Mouse (Mus musculus): ENCODE measurements around the gene Serpina3b. TPM values are rescaled to one million over a fixed set of nuclear protein-coding genes. Genes with fewer than 3 reads are reported as not detected.
A peak's percentile ranks its signal among the peaks of the same experiment; 100 is the strongest.

Gene Serpina3b
- polyA plus RNA-seq, 1 experiment = not detected

- Histone ChIP-seq H3K9me3 (no peaks in the 10 kb centered on the region), H3K4me1 (peaks cover 70% of the 10 kb centered on the region), H3K4me3 (replicated peaks) (no peak overlapping the region), H3K27me3 (replicated peaks) (peaks cover 54% of the 10 kb centered on the region), H3K36me3 (replicated peaks; ENCODE audit: low read length) (no peaks in the 10 kb centered on the region)
- TF ChIP-seq GATA1 (IDR thresholded peaks at IDR 0.05; ENCODE audit: borderline replicate concordance, low read length) (no peak), FLI1 (IDR thresholded peaks at IDR 0.05; ENCODE audit: low read length) (no peak)
These were observed 3.8 kb upstream of the Serpina3b start for GRCm38 (mm10) chr12:104123996-104124395.

GRCm38 (mm10) chr12:104125021-104125560 lies 2.7 kb upstream of the Serpina3b start:
- peaks cover 63% of the 10 kb centered on the region for H3K4me1 ChIP-seq
- TF ChIP-seq GATA1 (IDR thresholded peaks at IDR 0.05; ENCODE audit: borderline replicate concordance, low read length) (no peak), FLI1 (IDR thresholded peaks at IDR 0.05; ENCODE audit: low read length) (no peak)
- no peaks in the 10 kb centered on the region for H3K9me3 ChIP-seq
- peaks cover 47% of the 10 kb centered on the region for H3K27me3 ChIP-seq (replicated peaks)
- no peak overlapping the region for H3K4me3 ChIP-seq (replicated peaks)
- H3K36me3 ChIP-seq (replicated peaks; ENCODE audit: low read length) = no peaks in the 10 kb centered on the region

- Histone ChIP-seq H3K4me3 (replicated peaks) (no peak overlapping the region), H3K36me3 (replicated peaks; ENCODE audit: low read length) (no peaks in the 10 kb centered on the region), H3K27me3 (replicated peaks) (peaks cover 27% of the 10 kb centered on the region), H3K4me1 (peaks cover 62% of the 10 kb centered on the region), H3K9me3 (no peaks in the 10 kb centered on the region)
- TF ChIP-seq GATA1 (IDR thresholded peaks at IDR 0.05; ENCODE audit: borderline replicate concordance, low read length) (no peak), FLI1 (IDR thresholded peaks at IDR 0.05; ENCODE audit: low read length) (no peak)
These were observed 3.2 kb downstream of the Serpina3b start for GRCm38 (mm10) chr12:104131041-104131440.

GRCm38 (mm10) chr12:104138216-104138615 lies 10.4 kb downstream of the Serpina3b start:
- Histone ChIP-seq H3K4me3 (replicated peaks) (no peak overlapping the region), H3K4me1 (peaks cover 42% of the 10 kb centered on the region), H3K36me3 (replicated peaks; ENCODE audit: low read length) (no peaks in the 10 kb centered on the region), H3K9me3 (no peaks in the 10 kb centered on the region), H3K27me3 (replicated peaks) (peaks cover 14% of the 10 kb centered on the region)
- TF ChIP-seq GATA1 (IDR thresholded peaks at IDR 0.05; ENCODE audit: borderline replicate concordance, low read length) = no peak
- TF ChIP-seq FLI1 (IDR thresholded peaks at IDR 0.05; ENCODE audit: low read length) = no peak

GRCm38 (mm10) chr12:104140543-104141103 lies 12.8 kb downstream of the Serpina3b start:
- H3K4me1 ChIP-seq = peaks cover 37% of the 10 kb centered on the region
- no peaks in the 10 kb centered on the region for H3K9me3 ChIP-seq
- no peak overlapping the region for H3K4me3 ChIP-seq (replicated peaks)
- no peaks in the 10 kb centered on the region for H3K36me3 ChIP-seq (replicated peaks; ENCODE audit: low read length)
- peaks cover 16% of the 10 kb centered on the region for H3K27me3 ChIP-seq (replicated peaks)
- no peak for TF ChIP-seq GATA1 (IDR thresholded peaks at IDR 0.05; ENCODE audit: borderline replicate concordance, low read length)
- TF ChIP-seq FLI1 (IDR thresholded peaks at IDR 0.05; ENCODE audit: low read length) = no peak

GRCm38 (mm10) chr12:104141506-104141905 lies 13.7 kb downstream of the Serpina3b start:
- H3K36me3 ChIP-seq (replicated peaks; ENCODE audit: low read length) = no peaks in the 10 kb centered on the region
- H3K27me3 ChIP-seq (replicated peaks) = peaks cover 23% of the 10 kb centered on the region
- TF ChIP-seq FLI1 (IDR thresholded peaks at IDR 0.05; ENCODE audit: low read length) (no peak), GATA1 (IDR thresholded peaks at IDR 0.05; ENCODE audit: borderline replicate concordance, low read length) (no peak)
- H3K4me1 ChIP-seq = peaks cover 37% of the 10 kb centered on the region
- no peaks in the 10 kb centered on the region for H3K9me3 ChIP-seq
- no peak overlapping the region for H3K4me3 ChIP-seq (replicated peaks)

- peaks cover 32% of the 10 kb centered on the region for H3K27me3 ChIP-seq (replicated peaks)
- no peaks in the 10 kb centered on the region for H3K9me3 ChIP-seq
- no peak overlapping the region for H3K4me3 ChIP-seq (replicated peaks)
- TF ChIP-seq FLI1 (IDR thresholded peaks at IDR 0.05; ENCODE audit: low read length) = no peak
- TF ChIP-seq GATA1 (IDR thresholded peaks at IDR 0.05; ENCODE audit: borderline replicate concordance, low read length) = no peak
- H3K36me3 ChIP-seq (replicated peaks; ENCODE audit: low read length) = no peaks in the 10 kb centered on the region
- H3K4me1 ChIP-seq = peaks cover 39% of the 10 kb centered on the region
These were observed 14.6 kb downstream of the Serpina3b start for GRCm38 (mm10) chr12:104142427-104142826.

- Histone ChIP-seq H3K4me3 (replicated peaks) (peak overlapping the region; percentile 34), H3K9me3 (no peaks in the 10 kb centered on the region), H3K36me3 (replicated peaks; ENCODE audit: low read length) (no peaks in the 10 kb centered on the region), H3K27me3 (replicated peaks) (peaks cover 34% of the 10 kb centered on the region), H3K4me1 (peaks cover 39% of the 10 kb centered on the region)
- TF ChIP-seq GATA1 (IDR thresholded peaks at IDR 0.05; ENCODE audit: borderline replicate concordance, low read length) (no peak), FLI1 (IDR thresholded peaks at IDR 0.05; ENCODE audit: low read length) (no peak)
These were observed 15.5 kb downstream of the Serpina3b start for GRCm38 (mm10) chr12:104143286-104143685.

GRCm38 (mm10) chr12:104145571-104145970 lies 17.8 kb downstream of the Serpina3b start:
- Histone ChIP-seq H3K9me3 (no peaks in the 10 kb centered on the region), H3K27me3 (replicated peaks) (peaks cover 48% of the 10 kb centered on the region)

GRCm38 (mm10) chr12:104151989-104152388 lies 24.2 kb downstream of the Serpina3b start:
- TF ChIP-seq FLI1 (IDR thresholded peaks at IDR 0.05; ENCODE audit: low read length) (no peak), GATA1 (IDR thresholded peaks at IDR 0.05; ENCODE audit: borderline replicate concordance, low read length) (no peak)
- H3K4me1 ChIP-seq = peaks cover 30% of the 10 kb centered on the region
- no peak overlapping the region for H3K4me3 ChIP-seq (replicated peaks)
- H3K36me3 ChIP-seq (replicated peaks; ENCODE audit: low read length) = no peaks in the 10 kb centered on the region
- peaks cover 53% of the 10 kb centered on the region for H3K27me3 ChIP-seq (replicated peaks)
- no peaks in the 10 kb centered on the region for H3K9me3 ChIP-seq

More at GRCm38 (mm10) chr12:104145571-104145970, 17.8 kb downstream of the Serpina3b start:
- no peak for TF ChIP-seq FLI1 (IDR thresholded peaks at IDR 0.05; ENCODE audit: low read length)
- no peak for TF ChIP-seq GATA1 (IDR thresholded peaks at IDR 0.05; ENCODE audit: borderline replicate concordance, low read length)
- Histone ChIP-seq H3K4me1 (peaks cover 38% of the 10 kb centered on the region), H3K36me3 (replicated peaks; ENCODE audit: low read length) (no peaks in the 10 kb centered on the region), H3K4me3 (replicated peaks) (no peak overlapping the region)
